Mouse (Mus musculus): ENCODE measurements around the gene Shc4.

- TF ChIP-seq MAFK (IDR thresholded peaks at IDR 0.05; ENCODE audit: insufficient read depth, low read depth, low read length) (no peak), ZC3H11A (IDR thresholded peaks at IDR 0.05; ENCODE audit: borderline replicate concordance, low read depth, low read length) (no peak), HCFC1 (IDR thresholded peaks at IDR 0.05; ENCODE audit: borderline replicate concordance, insufficient read depth, low read length) (no peak), CHD2 (IDR thresholded peaks at IDR 0.05; ENCODE audit: low read depth, low read length) (no peak), ZNF384 (IDR thresholded peaks at IDR 0.05; ENCODE audit: low read depth, low read length) (no peak)
Observed at GRCm38 (mm10) chr2:125662517-125662916, 61.4 kb downstream of the Shc4 start.

Measured in ES-E14 (cell line).